Mouse (Mus musculus) myocyte (in vitro differentiated cells): ENCODE measurements around the gene Cdk12.

Experiments
- CEBPB ChIP-seq: IDR thresholded peaks from 2 replicates; pipeline ENCODE4 v1.6.1; 2011; ENCODE audit warnings: mild to moderate bottlenecking, moderate library complexity; ENCODE audit not compliant: poor library complexity, insufficient read depth, severe bottlenecking
- E2F4 ChIP-seq: IDR thresholded peaks from one replicate; pipeline ENCODE4 v1.6.1; 2011; ENCODE audit warnings: mild to moderate bottlenecking, control low read depth, moderate library complexity; ENCODE audit not compliant: insufficient read depth
- MAX ChIP-seq: IDR thresholded peaks from one replicate; pipeline ENCODE4 v1.6.1; 2011; ENCODE audit warnings: low read depth, mild to moderate bottlenecking, control low read depth
- MYOD1 ChIP-seq, 3 experiments: IDR thresholded peaks; one replicate each; pipeline ENCODE4 v1.6.1; 2011; ENCODE audit warnings: control low read depth in 2 of 3, low read depth in 2 of 3, mild to moderate bottlenecking in 2 of 3, moderate library complexity in 1 of 3; ENCODE audit not compliant: insufficient read length in 2 of 3, control insufficient read depth in 1 of 3
- MYOG ChIP-seq, 3 experiments: IDR thresholded peaks; one replicate each; pipeline ENCODE4 v1.6.1; 2011; ENCODE audit warnings: control low read depth in 2 of 3, low read depth in 2 of 3, mild to moderate bottlenecking in 2 of 3; ENCODE audit not compliant: insufficient read length in 2 of 3, control insufficient read depth in 1 of 3, insufficient read depth in 1 of 3
- POLR2A ChIP-seq: IDR thresholded peaks from one replicate; pipeline ENCODE4 v1.6.1; 2011; ENCODE audit warnings: low read depth, mild to moderate bottlenecking, control low read depth, moderate library complexity; ENCODE audit not compliant: insufficient read length
- POLR2AphosphoS2 ChIP-seq: IDR thresholded peaks from one replicate; pipeline ENCODE4 v1.6.1; 2011; ENCODE audit warnings: low read depth, control low read depth; ENCODE audit not compliant: insufficient read length
- REST ChIP-seq: IDR thresholded peaks from one replicate; pipeline ENCODE4 v1.6.1; 2011; ENCODE audit warnings: mild to moderate bottlenecking, control low read depth, moderate library complexity; ENCODE audit not compliant: insufficient read depth, insufficient read length
- SRF ChIP-seq: IDR thresholded peaks from one replicate; pipeline ENCODE4 v1.6.1; 2011; ENCODE audit warnings: low read depth; ENCODE audit not compliant: control insufficient read depth, insufficient read length
- TCF12 ChIP-seq: IDR thresholded peaks from one replicate; pipeline ENCODE4 v1.6.1; 2011; ENCODE audit warnings: mild to moderate bottlenecking, control low read depth; ENCODE audit not compliant: poor library complexity, insufficient read depth, severe bottlenecking
- TCF3 ChIP-seq: IDR thresholded peaks from one replicate; pipeline ENCODE4 v1.6.1; 2011; ENCODE audit warnings: low read depth, control low read depth; ENCODE audit not compliant: insufficient read length
- USF1 ChIP-seq: IDR thresholded peaks from one replicate; pipeline ENCODE4 v1.6.1; 2011; ENCODE audit warnings: low read depth, mild to moderate bottlenecking, control low read depth, moderate library complexity

GRCm38 (mm10) chr11:98285368-98285767 is 82.5 kb downstream of the Cdk12 start:
- TF ChIP-seq POLR2A, result no peak
- no peak for TF ChIP-seq SRF
- TF ChIP-seq CEBPB, result no peak
- TF ChIP-seq REST, result no peak
- no peak for TF ChIP-seq E2F4
- no peak for TF ChIP-seq MYOD1 (IDR thresholded peaks at IDR 0.05; ENCODE audit: control insufficient read depth in 1 of 3, insufficient read length in 2 of 3, low read depth in 2 of 3)
- TF ChIP-seq TCF12, result no peak
- TF ChIP-seq MAX, result no peak
- TF ChIP-seq USF1, result no peak
- TF ChIP-seq POLR2AphosphoS2, result no peak
- TF ChIP-seq TCF3, result no peak
- no peak for TF ChIP-seq MYOG (IDR thresholded peaks at IDR 0.05; ENCODE audit: control insufficient read depth in 1 of 3, insufficient read depth in 1 of 3, insufficient read length in 2 of 3, low read depth in 2 of 3)
